Mouse (Mus musculus) adipose tissue, adult 10 weeks (tissue): ENCODE data around the gene Vmn1r185. TPM values are rescaled to one million over a fixed set of nuclear protein-coding genes. Genes with fewer than 3 reads are reported as not detected.

Experiments
- polyA plus RNA-seq: library from polyadenylated mRNA; stranded (reverse); fragments of 350-450 nt; fragmentation: Illumina TruSeq; extraction: RNeasy Lipid Tissue Mini Kit (QIAGEN cat#74804); gene quantifications from one replicate; pipeline ENCODE4 v1.2.3, GENCODE M21; 2014; ENCODE audit warnings: low read depth, low replicate concordance

Vmn1r185 gene
- polyA plus RNA-seq: not detected

DNA sequence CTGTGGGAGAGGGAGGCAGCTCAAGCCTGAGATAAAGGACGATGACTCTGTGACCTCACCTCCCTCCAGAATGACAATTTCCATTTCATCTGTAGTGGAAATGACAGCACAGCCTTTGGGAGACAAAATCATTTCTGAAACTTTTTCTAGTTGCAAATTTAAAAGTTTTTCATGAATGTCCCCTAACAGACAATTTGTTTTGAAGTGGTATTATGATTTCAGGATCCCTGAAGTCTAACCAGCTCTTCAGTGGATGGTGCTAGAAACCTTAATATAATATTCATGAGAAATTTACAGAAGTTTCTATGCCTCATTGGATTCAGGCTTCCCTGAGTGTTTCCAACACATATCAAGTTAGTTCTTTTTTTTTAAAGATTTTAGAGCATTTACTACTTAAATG lies at the start of gene Vmn1r185:
Vmn1r185 (minus strand) TSS at position 101 of the 400 bp plus-strand sequence.

Other genes with a start within 250 kb of the Vmn1r185 start
- not detected for gene Nlrp9c, start 214.8 kb downstream of the Vmn1r185 start, polyA plus RNA-seq
- gene Nlrp4a, start 183.4 kb downstream of the Vmn1r185 start, polyA plus RNA-seq: not detected
- not detected for gene Nlrp9a, start 83.4 kb downstream of the Vmn1r185 start, polyA plus RNA-seq
- gene Cyp2b23, start 68.0 kb upstream of the Vmn1r185 start, polyA plus RNA-seq: 0.98 TPM
- not detected for gene Cyp2b19, start 138.7 kb upstream of the Vmn1r185 start, polyA plus RNA-seq
- gene Cyp2g1, start 190.4 kb upstream of the Vmn1r185 start, polyA plus RNA-seq: not detected
- gene Cyp2a5, start 216.8 kb upstream of the Vmn1r185 start, polyA plus RNA-seq: not detected